Mouse (Mus musculus): Measurements from ENCODE around the gene Zfp189.
A peak's percentile ranks its signal among the peaks of the same experiment; 100 is the strongest.

Zfp189 gene

DNA sequence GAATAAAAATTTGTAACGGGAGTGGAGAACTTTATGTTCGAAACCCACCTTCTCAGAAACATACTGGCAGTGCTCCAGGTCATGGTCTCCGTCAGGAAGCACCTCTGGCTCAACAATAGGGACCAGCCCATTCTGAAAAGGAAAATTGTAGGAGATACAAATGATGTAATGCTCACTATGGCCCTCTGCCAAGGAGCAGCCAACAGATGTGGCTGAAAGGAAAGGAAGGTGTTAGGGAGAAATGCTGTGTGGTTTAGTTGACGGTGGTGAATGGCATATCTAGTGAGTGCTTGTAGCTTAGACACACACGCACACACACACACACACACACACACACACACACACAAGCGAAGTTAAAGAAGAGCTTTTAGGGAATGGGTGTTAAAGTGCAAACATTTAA lies 18.7 kb downstream of the Zfp189 start:
- no peak for DNase-seq

DNA sequence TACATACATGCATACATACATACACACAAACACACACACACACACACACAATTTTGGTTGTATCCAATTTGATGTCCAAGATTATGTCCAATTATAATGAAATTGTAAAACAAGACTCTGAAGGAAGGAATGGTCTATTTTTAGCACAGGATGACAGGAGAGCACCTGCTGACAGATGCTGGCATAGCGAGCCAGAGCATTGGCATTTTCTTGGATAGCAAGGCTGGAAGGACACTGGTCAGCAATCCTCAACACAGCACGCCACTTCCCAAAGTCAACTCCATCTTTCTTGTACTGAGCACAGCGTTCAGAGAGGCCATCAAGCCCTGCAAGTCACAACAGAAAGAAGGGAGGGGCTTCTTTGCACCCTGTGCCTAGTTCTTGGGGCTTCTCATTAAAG lies 20.0 kb downstream of the Zfp189 start:
- no peak for DNase-seq

DNA sequence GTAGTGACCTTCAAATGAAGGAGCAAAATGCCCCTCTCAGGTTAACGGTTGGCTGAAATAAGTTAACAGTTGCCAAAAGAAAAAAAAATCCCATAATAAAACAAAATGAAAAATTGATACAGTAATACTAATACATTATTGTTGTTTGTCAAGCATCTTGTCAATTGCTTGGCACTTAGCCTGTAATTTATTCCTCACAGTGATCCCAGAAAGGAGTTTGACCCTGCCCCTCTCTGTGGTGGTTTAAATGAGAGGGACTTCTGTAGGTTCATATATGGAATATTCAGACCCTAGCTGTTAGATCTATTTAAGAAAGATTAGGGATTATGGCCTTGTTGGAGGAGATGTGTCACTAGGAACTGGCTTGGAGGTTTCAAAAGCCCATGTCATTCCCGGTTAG lies 25.1 kb downstream of the Zfp189 start:
- no peak for DNase-seq

DNA sequence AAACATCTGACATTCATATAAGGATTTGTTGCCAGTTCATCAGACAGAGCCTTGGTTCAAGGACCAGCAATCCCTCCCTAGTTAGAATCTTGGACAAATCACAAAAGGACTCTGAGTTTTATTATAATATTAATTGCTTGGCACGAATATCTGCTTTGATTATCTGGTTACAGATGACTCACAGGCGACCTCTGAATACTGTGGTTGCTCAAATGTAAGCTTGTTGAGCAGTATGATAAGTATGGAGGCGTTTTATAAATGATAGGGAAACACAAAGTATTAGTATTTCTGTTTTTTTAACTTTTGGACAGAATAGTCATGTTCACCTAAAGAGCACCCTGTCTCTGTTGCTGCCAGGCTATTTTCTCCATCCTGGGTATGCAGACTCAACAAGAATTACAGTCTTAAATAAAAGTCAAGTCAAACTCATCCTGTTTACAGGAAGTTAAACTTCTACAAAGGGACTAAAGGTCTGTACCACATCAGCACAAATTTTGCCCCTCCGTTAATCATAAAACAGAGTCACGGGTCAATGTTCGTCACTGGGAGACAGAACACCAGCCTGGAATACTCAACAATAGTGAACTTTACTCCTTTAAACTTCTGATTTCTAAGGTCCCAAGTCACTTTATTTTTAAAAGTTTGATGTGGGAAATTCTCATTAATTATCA lies 26.0 kb downstream of the Zfp189 start:
- no peak for DNase-seq

DNA sequence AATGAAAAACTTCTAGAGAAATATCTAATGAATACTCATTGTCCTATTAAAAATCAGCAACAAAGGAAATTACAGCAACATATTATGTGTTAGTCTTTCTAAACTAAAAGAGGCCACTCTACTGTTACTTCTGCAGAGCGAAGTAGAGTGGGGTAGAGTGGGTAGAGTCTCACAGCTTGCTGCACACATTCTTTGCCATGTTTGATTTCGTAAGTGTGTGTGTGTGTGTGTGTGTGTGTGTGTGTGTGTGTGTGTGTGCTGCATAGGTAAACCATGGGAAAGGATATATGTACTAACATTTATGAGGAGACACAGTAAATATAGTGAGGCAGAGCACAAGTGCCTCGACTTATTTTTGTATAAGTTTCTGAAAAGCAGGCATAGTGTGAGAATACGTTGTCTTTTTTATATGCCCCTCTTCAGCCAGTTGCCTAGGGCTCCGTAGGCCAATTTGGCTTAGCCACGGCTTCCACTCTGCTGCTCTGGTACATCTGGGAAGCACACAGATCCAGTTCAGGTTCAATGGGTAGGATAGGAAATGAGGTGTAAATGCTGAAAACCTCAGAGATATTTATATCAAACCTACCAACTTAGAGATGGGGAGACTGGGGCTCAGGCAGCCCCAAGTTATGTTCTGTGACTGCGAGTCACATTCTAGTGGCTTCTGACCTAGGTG lies 26.7 kb downstream of the Zfp189 start:
- DNase-seq, result no peak

DNA sequence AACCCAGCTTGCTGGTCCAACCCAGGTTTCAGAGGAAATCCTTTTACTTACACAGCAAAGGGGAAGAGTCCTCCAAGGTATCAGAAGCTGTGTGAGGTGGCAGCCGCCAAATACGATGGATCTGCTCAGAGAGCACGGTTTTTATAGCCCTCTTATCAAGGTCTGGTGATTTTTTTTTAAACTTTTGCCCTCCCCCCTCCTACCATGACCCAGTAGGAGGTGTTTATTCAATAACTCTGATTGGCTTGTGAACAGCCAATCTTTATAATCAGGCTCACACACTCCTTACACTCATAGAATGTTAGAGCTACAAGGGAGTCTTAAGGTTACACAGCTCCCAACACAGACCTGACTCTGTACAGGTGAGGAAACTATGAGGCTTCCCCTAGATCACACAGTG lies 28.4 kb downstream of the Zfp189 start, which contains the start of gene Aldob:
TSS of gene Aldob (minus strand) at position 164 of the 400 bp plus-strand sequence.
- DNase-seq, result no peak

DNA sequence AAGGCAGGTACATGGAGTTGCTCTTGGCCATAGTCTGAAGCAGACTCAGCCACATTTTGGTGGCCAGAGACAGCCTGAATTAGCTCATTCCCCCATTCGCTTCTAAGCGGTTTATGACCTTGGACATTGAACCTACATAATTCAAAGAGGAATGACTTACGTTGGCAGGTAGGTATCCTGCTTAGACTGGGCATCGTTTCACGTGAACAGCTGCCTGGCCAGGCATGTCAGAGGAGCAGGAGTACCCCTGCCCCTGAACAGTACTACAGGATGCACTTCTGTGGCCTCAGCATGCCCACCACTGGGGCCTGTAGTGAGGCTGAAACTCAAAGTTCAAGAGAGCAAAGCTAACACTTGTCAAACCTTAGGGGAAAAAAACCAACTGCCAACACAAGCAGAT lies 32.4 kb downstream of the Zfp189 start:
- no peak for DNase-seq

DNA sequence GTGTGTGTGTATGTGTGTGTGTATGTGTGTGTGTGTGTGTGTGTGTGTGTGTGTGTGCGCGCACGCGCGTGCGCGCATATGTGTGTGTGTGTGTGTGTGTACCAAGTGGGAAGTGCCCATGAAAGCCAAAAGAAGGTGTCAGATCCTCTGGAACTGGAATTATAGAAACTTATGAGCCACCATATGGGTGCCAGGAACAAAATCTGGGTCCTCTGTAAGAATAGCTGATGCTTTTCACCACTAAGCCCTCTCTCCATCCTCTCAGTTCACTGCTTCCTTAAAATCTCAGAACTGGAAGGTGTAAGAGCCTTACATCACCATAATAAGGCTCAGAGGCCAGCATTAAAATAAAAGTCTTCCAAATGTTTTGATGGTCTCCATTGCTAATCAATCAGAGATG lies 36.4 kb downstream of the Zfp189 start:
- no peak for DNase-seq

DNA sequence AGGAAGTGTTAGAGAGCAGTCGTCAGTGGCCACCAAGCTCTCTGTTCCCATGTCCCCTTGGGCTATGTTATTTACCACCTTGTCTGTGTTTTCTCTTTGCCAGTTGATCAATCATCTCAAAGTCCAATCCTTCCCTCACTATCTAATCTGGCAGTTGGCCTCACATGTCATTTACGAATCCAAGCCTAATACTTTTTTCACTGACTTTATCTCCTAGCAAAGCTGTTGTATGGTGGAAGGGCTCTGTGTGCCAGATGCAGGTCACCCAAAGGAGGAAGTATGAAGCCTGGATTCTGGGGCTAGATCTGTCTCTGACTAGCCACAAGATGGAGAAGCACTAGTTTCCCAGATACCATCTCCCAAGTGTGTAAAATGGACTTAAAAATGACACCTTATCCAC lies 37.2 kb downstream of the Zfp189 start:
- no peak for DNase-seq

DNA sequence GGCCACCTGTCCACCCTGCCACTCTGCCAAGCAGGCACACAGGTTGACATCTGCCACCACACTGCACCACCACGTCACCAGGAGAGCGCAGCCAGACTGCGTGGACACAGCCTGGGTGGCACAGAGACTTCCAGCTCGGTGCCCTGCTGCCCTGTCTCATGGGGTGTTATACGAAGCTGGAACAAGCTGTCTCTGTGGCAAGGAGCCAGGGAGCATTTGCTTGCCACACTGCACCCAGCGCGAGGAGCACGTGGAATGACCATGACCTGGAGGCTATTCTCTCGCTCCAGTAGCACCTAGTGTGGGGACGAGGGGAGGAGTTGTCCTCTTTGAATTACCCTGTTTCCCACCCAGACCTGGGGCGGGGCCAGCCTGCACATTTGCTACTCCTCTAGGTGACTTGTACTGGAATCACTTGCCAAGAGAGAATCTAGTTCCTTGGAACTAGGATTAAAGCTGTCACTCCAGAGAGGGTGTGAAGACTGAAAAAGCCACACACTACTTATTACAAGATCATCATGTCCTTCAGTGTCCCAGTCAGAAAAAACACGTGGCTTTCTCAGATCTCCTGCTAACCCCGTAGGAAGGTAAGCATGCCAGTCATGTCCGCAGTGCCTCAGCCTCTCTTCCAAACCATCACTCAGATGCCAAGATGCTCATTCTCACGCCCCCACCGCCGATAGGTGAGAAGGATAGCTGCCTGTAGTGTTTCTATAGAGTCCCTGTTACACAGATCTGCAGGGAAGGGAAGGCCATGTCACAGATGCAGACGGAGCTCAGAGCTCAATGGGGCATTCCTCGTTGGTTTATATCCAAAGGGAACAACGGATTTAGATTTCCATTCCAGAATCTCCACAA lies 39.2 kb downstream of the Zfp189 start:
- peak; percentile 18 for DNase-seq

DNA sequence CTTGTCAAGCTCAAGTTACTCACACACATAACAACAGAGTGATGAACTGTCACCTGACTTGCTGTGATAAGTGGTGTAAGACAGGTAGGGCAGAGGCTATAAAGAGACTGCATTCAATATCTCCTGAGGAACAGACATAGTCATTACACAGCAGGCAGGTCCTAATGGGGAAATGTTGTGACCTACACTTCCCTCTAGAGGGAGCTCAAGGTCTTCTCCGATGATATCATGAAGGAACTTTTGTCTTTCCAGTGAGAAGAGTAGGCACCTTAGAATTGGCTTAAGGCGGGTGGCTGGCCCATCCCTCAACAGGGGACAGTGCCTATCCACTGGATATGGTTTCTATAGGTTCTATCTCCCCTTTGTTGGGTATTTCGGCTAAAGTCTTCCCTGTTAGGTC lies 46.6 kb downstream of the Zfp189 start:
- DNase-seq, result peak; percentile 77

DNA sequence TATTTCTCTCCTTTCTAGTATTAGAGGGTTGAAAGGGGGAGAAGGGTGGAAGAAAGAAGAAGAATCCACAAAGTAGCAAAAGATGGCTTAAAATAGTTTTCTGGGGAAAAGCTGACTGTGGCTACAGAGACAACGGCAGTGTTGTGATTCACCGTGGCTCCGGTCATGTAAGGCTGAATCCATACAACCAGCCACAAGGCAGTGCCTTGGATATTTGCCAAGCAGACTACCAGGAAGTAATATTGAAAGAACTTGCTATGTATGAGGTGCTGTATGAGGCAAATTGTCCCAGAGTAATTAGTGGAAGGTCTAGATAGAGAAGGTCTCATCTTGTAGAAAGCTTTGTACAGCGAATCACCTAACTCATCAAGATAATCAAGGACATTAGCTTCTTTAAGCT lies 51.2 kb downstream of the Zfp189 start:
- no peak for DNase-seq
